Mouse (Mus musculus) embryonic facial prominence, embryonic 15.5 days (tissue): ENCODE measurements around the gene Sec62. TPM values are rescaled to one million over a fixed set of nuclear protein-coding genes. Genes with fewer than 3 reads are reported as not detected.

Experiments
- ATAC-seq: fragments of 200-750 bp; cut with Nextera tagmentation; 2 replicates; pipeline ENCODE4 v1.8.0; 2017; ENCODE audit warnings: low read depth, moderate TSS enrichment; ENCODE audit not compliant: insufficient number of reproducible peaks, low FRiP score, low TSS enrichment
- H3K27ac ChIP-seq: fragments of 300-500 bp; sonication (generic); replicated peaks from 2 replicates; pipeline ENCODE4 v1.5.1; 2015; ENCODE audit warnings: mild to moderate bottlenecking, inconsistent platforms
- H3K27me3 ChIP-seq: fragments of 300-500 bp; sonication (generic); 2 replicates; pipeline ENCODE4 v1.6.1; 2015; ENCODE audit warnings: inconsistent platforms
- H3K36me3 ChIP-seq: fragments of 300-500 bp; sonication (generic); 2 replicates; pipeline ENCODE4 v1.6.1; 2015; ENCODE audit warnings: mild to moderate bottlenecking, inconsistent platforms
- H3K4me1 ChIP-seq: fragments of 300-500 bp; sonication (generic); 2 replicates; pipeline ENCODE4 v1.6.1; 2015; ENCODE audit warnings: inconsistent platforms
- H3K4me2 ChIP-seq: fragments of 300-500 bp; sonication (generic); replicated peaks from 2 replicates; pipeline ENCODE4 v1.6.1; 2015; ENCODE audit warnings: mild to moderate bottlenecking, inconsistent platforms
- H3K4me3 ChIP-seq: fragments of 300-500 bp; sonication (generic); replicated peaks from 2 replicates; pipeline ENCODE4 v1.5.1; 2015; ENCODE audit warnings: mild to moderate bottlenecking, inconsistent platforms
- H3K9ac ChIP-seq: fragments of 300-500 bp; sonication (generic); 2 replicates; pipeline ENCODE4 v1.6.1; 2015; ENCODE audit warnings: inconsistent platforms
- H3K9me3 ChIP-seq: fragments of 300-500 bp; sonication (generic); replicated peaks from 2 replicates; pipeline ENCODE4 v1.6.1; 2016; ENCODE audit warnings: inconsistent platforms
- WGBS: fragments of 180-500 bp; shearing (Covaris S2); methylation state at CpG from one replicate; pipeline ENCODE4 v1.1.7; 2015; 5-methylcytosine and 5-hydroxymethylcytosine counted together
- polyA plus RNA-seq: library from polyadenylated mRNA; unstranded; fragments of >200 nt; fragmentation: Nextera tagmentation; extraction: Ambion mirVana; gene quantifications from 2 replicates; pipeline ENCODE4 v1.2.1, GENCODE M21; 2015

The Sec62 gene
- polyA plus RNA-seq, 1 experiment from 2014 or later, result 95.2 TPM

GRCm38 (mm10) chr3:30868625-30869024 lies 76.0 kb downstream of the Sec62 start:
- Histone ChIP-seq H3K27me3 (no peaks in the 10 kb centered on the region), H3K4me1 (no peaks in the 10 kb centered on the region), H3K4me3 (no peak overlapping the region), H3K36me3 (no peaks in the 10 kb centered on the region), H3K4me2 (no peak overlapping the region), H3K27ac (no peak overlapping the region), H3K9ac (no peak overlapping the region), H3K9me3 (no peaks in the 10 kb centered on the region)
- no peak for ATAC-seq
- 54% methylated on average over 5 of the region's 5 CpGs for WGBS

GRCm38 (mm10) chr3:30869995-30870394 lies 77.3 kb downstream of the Sec62 start:
- no peak for ATAC-seq
- no peak overlapping the region for H3K27ac ChIP-seq
- H3K4me3 ChIP-seq, result no peak overlapping the region
- H3K27me3 ChIP-seq, result no peaks in the 10 kb centered on the region
- H3K9me3 ChIP-seq, result no peaks in the 10 kb centered on the region
- H3K36me3 ChIP-seq, result no peaks in the 10 kb centered on the region
- no peaks in the 10 kb centered on the region for H3K4me1 ChIP-seq
- H3K4me2 ChIP-seq, result no peak overlapping the region
- no peak overlapping the region for H3K9ac ChIP-seq
- 82% methylated on average over 1 of the region's 1 CpGs for WGBS

Other genes with a start within 250 kb of the Sec62 start
- 8.8 and 9.0 TPM in 2 replicates for gene Mecom, start 244.9 kb upstream of the Sec62 start, polyA plus RNA-seq
- gene Actrt3, start 192.9 kb upstream of the Sec62 start, polyA plus RNA-seq, result not detected in 2 replicates
- 27.7 and 29.0 TPM in 2 replicates for gene Mynn, start 190.8 kb upstream of the Sec62 start, polyA plus RNA-seq
- not detected in 2 replicates for gene Lrriq4, start 148.4 kb upstream of the Sec62 start, polyA plus RNA-seq
- 6.4 and 10.3 TPM in 2 replicates for gene Lrrc34, start 145.0 kb upstream of the Sec62 start, polyA plus RNA-seq
- gene Lrrc31, start 93.0 kb upstream of the Sec62 start, polyA plus RNA-seq, result 0.53 and 1.9 TPM in 2 replicates
- gene Samd7, start 46.6 kb upstream of the Sec62 start, polyA plus RNA-seq, result not detected in 2 replicates
- gene Gpr160, start 63.1 kb downstream of the Sec62 start, polyA plus RNA-seq, result 10.3 and 12.5 TPM in 2 replicates
- gene Phc3, start 176.5 kb downstream of the Sec62 start, polyA plus RNA-seq, result 6.0 and 7.7 TPM in 2 replicates
- gene Prkci, start 202.9 kb downstream of the Sec62 start, polyA plus RNA-seq, result 35.4 and 35.8 TPM in 2 replicates